Mouse (Mus musculus) T-helper 2 cell (primary cell): ENCODE data around the gene Rpl37.

Experiments
- in situ Hi-C: fragments of 300-600 bp; cut with MboI, MseI; formaldehyde crosslinking; loops from one replicate; pipeline ENCODE4 v1.15.1; 2025; ENCODE audit warnings: high pct_unique_total_duplicates

Gene Rpl37

GRCm38 (mm10) chr15:5116270-5117030 lies at the start of gene Rpl37:
TSS of gene Rpl37 (plus strand) at chr15:5116645.
- in situ Hi-C loops = loop anchor here (25.0 kb wide), 1 partner anchor 1129 kb away; the partner anchor contains the start of genes AW549877 and Fbxo4

- in situ Hi-C loops = loop anchor here (25.0 kb wide), 1 partner anchor 832 kb away; no protein-coding TSS in a partner anchor
Observed at GRCm38 (mm10) chr15:5068801-5069518, 47.5 kb upstream of the Rpl37 start.

DNA sequence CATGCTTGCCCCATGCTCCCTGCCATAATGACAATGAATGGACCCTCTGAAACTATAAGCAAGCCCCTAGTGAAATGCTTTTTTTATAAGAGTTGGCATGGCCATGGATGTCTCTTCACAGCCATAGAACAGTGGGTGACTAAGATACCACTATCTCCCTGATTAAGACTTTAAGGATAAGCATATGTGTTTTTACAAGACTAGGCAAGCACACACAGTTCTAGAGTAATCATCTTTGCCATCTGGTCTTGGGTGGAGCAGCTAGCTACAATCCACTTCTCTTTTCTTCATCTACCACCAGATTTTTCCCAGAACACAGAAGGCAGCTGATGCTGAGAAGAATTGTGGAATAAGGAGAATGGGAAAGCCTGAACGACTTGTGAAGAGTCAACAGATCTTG lies 35.2 kb upstream of the Rpl37 start:
- in situ Hi-C loops = no loop called here

DNA sequence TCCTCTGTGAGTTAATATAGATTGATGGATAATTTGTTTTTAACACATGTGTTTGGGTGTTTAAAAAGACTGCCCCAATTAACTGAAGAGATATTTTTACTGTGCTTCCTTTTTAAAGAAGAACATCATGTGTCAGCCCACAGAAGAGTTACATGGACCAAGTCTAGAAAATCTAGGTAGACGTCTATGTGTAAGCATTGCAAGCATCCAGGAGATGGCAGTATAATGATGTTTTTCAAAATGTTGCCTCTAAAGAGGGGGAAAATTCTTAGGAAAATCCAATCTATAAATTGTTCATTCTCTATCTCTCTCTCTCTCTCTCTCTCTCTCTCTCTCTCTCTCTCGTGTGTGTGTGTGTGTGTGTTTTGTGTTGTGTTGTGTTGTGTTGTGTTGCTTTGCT lies 30.3 kb upstream of the Rpl37 start:
- in situ Hi-C loops = no loop called here

- in situ Hi-C loops = no loop called here
Observed at GRCm38 (mm10) chr15:5088850-5089608, 27.4 kb upstream of the Rpl37 start.

DNA sequence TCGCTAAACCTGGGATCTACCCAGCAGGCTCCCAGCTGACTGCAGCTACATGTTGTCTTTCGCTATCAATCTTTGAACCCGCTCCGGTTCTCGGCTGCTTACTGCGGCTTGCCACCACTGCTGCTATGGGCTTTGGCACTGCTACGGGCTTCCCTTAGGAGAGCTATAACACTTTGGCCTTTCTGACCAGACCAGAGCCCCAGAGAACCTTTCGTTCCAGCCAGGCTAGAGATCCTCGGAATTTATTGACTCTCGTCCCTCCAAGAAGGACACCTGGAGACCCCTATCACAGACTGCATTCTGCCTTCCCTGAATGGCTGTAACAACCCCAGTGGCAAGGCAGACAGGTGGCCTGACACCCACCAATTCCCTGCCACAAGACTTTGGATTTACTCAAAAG lies 26.3 kb upstream of the Rpl37 start:
- in situ Hi-C loops = no loop called here

- in situ Hi-C loops = no loop called here
Observed at GRCm38 (mm10) chr15:5095534-5096301, 20.7 kb upstream of the Rpl37 start.

DNA sequence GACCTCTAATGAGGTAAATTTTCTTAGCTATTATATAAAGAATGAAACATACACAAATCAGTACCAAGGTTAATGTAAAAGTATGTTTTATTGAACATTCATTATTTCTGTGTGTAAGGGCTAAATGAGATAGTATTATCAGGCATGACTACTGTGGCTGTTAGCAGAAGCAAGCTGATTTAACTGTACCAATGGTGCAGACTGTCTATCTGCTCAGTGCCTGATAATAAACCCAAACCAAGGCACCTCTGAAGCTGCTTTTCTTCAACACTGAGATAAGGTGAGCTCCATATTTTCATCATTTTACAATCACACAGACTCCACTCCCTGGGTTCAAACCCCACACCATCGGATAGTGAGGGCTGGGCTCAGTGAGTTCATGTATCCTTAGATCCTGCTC lies 19.1 kb upstream of the Rpl37 start:
- in situ Hi-C loops = no loop called here

DNA sequence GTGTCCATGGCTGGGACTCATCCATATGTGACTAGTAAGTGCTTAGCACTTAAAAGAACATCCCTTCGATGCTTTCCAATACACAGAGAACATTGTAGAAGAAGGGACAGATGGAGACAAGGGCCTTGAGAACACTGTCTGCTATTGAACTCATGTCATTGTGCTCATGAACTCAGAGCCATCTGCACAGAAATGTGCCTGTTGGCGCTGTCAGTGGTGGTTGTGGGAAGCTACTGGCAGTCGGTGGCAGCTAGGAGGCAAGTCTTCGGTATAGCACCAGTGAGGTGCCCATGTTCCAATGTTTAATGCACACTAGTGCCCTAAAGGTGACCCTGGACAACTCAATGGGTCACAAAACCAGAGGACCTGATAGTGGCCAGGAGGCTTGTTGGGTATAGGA lies 14.1 kb upstream of the Rpl37 start:
- in situ Hi-C loops = loop anchor here (25.0 kb wide), 1 partner anchor 1115 kb away; the partner anchor contains the start of genes AW549877 and Fbxo4

DNA sequence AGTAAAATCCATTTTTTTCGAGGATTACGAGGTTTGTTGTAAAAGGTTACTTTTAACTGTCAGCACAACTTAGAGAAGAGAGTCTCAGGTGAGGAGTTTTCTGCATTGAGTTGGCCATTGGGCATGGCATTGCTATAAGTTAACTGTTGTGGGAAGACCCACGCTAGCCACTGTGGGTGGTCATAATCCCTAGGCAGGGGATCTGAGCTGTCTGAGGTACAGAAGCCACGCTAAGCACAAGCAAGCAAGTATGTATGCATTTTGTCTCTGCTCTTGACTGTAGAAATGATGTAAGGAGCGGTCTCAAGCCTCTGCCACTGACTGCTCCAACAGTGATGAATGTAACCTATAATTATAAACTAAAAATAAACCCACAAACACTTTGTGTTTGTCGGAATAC lies 10.6 kb upstream of the Rpl37 start:
- in situ Hi-C loops = loop anchor here (25.0 kb wide), 1 partner anchor 1119 kb away; the partner anchor contains the start of genes AW549877 and Fbxo4

- in situ Hi-C loops = loop anchor here (25.0 kb wide), 1 partner anchor 1119 kb away; the partner anchor contains the start of genes AW549877 and Fbxo4
Observed at GRCm38 (mm10) chr15:5106293-5106692, 10.2 kb upstream of the Rpl37 start.

GRCm38 (mm10) chr15:5107686-5108654 lies 8.5 kb upstream of the Rpl37 start, which contains the start of gene Card6:
TSS of gene Card6 (minus strand) at chr15:5108539.
- in situ Hi-C loops = loop anchor here (25.0 kb wide), 1 partner anchor 1121 kb away; the partner anchor contains the start of genes AW549877 and Fbxo4

DNA sequence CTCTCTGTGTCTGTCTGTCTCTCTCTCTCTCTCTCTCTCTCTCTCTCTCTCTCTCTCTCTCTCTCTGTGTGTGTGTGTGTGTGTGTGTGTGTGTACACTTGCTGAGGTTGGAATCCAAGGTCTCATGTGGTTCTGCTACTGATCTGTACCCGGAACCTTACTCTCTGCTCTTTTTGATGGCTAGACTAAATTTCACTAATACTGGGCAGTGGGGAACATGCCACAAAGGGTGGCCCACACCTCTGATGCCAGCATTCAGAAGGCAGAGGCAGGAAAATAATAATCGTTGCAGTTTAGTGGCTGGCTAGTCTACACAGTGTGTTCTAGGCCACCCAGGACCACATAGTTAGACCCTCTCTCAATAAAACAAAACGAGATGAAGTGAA lies 7.8 kb upstream of the Rpl37 start:
- in situ Hi-C loops = loop anchor here (25.0 kb wide), 1 partner anchor 1121 kb away; the partner anchor contains the start of genes AW549877 and Fbxo4

- in situ Hi-C loops = loop anchor here (25.0 kb wide), 1 partner anchor 1125 kb away; the partner anchor contains the start of genes AW549877 and Fbxo4
Observed at GRCm38 (mm10) chr15:5112651-5113050, 3.8 kb upstream of the Rpl37 start.

GRCm38 (mm10) chr15:5115173-5115572 lies 1.3 kb upstream of the Rpl37 start:
- in situ Hi-C loops = loop anchor here (25.0 kb wide), 1 partner anchor 1128 kb away; the partner anchor contains the start of genes AW549877 and Fbxo4

GRCm38 (mm10) chr15:5117031-5117601 lies 671 bp downstream of the Rpl37 start:
- in situ Hi-C loops = loop anchor here (25.0 kb wide), 1 partner anchor 1130 kb away; the partner anchor contains the start of genes AW549877 and Fbxo4

- in situ Hi-C loops = loop anchor here (25.0 kb wide), 1 partner anchor 1131 kb away; the partner anchor contains the start of genes AW549877 and Fbxo4
Observed at GRCm38 (mm10) chr15:5118626-5119025, 2.2 kb downstream of the Rpl37 start.

GRCm38 (mm10) chr15:5119192-5119591 lies 2.7 kb downstream of the Rpl37 start:
- in situ Hi-C loops = loop anchor here (25.0 kb wide), 1 partner anchor 1132 kb away; the partner anchor contains the start of genes AW549877 and Fbxo4

DNA sequence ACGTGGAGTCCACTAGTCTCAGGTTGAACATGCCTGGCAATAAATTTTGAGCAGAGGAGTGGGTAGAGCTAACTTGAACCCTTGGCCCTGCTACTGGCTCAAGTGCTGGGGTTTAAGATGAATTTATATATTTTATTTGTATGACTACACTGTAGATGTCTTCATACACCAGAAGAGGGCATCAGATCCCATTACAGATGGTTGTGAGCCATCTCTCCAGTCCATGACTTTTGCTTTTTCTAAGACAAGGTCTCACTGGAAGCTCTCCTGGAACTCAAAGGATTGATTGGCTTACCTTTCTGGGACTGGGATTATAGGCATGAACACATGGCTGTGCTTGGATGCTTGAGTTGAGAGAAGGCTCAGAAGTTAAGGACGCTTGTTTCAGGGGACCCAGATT lies 3.3 kb downstream of the Rpl37 start:
- in situ Hi-C loops = loop anchor here (25.0 kb wide), 1 partner anchor 1132 kb away; the partner anchor contains the start of genes AW549877 and Fbxo4
